Mouse (Mus musculus): ENCODE data around the gene Dock8. TPM values are rescaled to one million over a fixed set of nuclear protein-coding genes. Genes with fewer than 3 reads are reported as not detected.

The Dock8 gene
- total RNA-seq, 2 experiments from 2014 or later, result 45.9 to 91.6 TPM

DNA sequence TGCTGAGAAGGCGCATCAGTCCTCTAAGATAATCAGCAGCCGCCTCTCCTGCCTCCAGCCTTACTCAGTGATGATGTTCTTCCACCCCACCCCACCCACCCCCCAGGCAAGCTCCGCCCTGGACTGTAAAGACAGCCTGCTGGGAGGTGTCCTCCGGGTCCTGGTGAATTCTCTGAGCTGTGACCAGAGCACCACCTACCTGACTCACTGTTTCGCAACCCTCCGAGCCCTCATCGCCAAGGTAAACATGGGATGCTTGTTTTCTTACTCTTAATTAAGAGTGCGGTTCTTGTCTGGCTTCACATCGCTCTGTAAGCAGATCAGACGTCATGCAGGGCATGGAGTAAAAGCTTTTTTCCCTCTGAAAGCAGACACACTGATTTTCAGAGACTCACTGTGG is 172.1 kb downstream of the Dock8 start:
- ATAC-seq (replicated peaks; ENCODE audit: poor library complexity), result no peak

- ATAC-seq (replicated peaks; ENCODE audit: poor library complexity), result no peak
Measured at GRCm38 (mm10) chr19:25176746-25177145, 177.4 kb downstream of the Dock8 start.

DNA sequence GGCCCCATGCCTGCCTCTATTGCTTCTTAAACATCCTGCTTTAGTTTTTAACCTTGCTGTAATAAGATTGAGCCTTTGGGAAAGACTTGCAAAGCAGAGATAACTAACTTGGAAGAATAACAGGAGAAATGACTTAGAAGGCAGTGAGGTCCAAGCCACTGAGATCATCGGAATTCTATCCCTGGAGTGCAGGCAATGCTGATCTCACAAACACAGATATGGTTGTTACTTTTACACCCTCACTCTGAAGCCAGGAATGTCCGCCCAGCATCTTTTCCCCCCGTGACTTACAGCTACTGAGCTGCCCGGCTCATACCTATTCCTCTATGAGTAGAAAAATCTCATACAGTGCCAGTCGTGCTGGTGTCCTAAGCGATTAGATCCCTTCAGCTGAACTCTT is 180.7 kb downstream of the Dock8 start:
- ATAC-seq (replicated peaks; ENCODE audit: poor library complexity), result no peak

- no peak for ATAC-seq (replicated peaks; ENCODE audit: poor library complexity)
Measured at GRCm38 (mm10) chr19:25180547-25180946, 181.2 kb downstream of the Dock8 start.

DNA sequence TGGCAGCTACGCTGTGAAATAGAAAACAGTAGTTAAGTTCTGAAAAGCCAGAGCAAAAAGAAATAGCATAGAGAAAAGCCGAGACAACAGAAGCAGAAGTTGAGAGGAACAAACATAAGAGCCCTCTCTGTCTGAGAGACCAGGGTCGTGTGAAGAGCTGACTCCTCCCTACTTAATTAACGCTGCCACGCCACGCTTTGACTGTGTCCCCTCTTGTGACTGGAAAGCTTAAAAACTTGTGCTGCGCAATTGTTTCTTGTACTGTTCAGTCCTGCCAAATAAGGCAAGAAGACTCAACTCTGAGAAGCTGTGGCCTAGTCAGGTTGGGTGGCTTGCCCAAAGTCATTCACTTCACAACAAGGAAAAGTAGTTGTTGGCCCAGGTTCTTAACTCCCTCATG is 184.7 kb downstream of the Dock8 start:
- ATAC-seq (replicated peaks; ENCODE audit: poor library complexity), result no peak

- no peak for ATAC-seq (replicated peaks; ENCODE audit: poor library complexity)
Measured at GRCm38 (mm10) chr19:25186316-25186715, 187.0 kb downstream of the Dock8 start.

- no peak for ATAC-seq (replicated peaks; ENCODE audit: poor library complexity)
Measured at GRCm38 (mm10) chr19:25187681-25188080, 188.3 kb downstream of the Dock8 start.

GRCm38 (mm10) chr19:25193751-25194150 is 194.4 kb downstream of the Dock8 start:
- ATAC-seq (replicated peaks; ENCODE audit: poor library complexity), result no peak

GRCm38 (mm10) chr19:25200081-25200860 is 200.9 kb downstream of the Dock8 start:
- no peak for ATAC-seq (replicated peaks; ENCODE audit: poor library complexity)

GRCm38 (mm10) chr19:25203077-25203476 is 203.7 kb downstream of the Dock8 start:
- ATAC-seq (replicated peaks; ENCODE audit: poor library complexity), result no peak

DNA sequence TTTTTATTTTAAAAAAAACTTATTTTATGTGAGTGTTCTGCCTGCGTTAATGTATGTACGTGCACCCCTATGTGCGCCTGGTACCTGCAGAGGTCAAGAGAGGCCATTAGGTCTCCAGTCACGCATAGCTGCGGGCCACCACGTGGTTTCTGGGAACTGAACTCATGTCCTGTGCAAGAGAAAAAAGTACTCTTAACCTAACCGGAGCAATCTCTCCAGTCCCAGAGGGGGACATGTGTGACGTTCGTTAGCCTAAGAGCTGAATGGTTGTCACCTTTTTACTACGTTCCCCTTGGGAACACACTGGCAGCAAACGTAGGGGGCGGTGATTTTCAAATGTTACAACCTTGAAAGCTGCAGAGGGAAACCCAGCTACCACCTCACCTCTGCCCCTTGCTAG is 207.6 kb downstream of the Dock8 start:
- no peak for ATAC-seq (replicated peaks; ENCODE audit: poor library complexity)

DNA sequence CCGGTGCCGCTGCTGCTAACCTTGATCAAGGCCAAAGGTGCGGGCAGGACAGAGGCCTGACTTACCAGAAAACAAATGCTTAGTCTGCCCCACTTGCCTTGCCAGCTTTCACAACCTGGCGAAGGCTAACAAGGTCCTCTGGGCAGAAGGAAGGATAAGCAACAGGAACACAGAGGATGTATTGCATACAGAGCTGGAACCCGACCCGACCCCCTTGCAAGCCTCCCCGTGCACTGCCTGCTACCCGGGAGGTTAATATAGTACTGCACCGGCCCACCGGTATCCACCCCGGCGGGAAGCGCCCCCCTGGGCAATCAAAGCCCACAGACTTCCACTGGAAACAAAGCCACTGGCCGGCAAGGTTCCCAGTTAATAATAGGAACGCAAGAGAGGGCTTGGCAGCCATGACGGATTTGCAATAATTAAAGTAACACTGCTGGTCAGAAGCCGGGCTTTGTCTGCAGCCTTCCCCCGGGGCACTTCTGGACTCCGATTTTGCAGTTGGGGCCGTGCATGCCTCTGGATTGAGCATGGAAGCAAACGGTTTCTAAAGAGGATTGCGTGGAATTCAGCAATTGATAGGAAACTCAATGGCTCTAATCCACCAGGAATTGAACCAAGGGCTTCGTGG is 208.5 kb downstream of the Dock8 start:
- ATAC-seq (replicated peaks; ENCODE audit: poor library complexity), result no peak

DNA sequence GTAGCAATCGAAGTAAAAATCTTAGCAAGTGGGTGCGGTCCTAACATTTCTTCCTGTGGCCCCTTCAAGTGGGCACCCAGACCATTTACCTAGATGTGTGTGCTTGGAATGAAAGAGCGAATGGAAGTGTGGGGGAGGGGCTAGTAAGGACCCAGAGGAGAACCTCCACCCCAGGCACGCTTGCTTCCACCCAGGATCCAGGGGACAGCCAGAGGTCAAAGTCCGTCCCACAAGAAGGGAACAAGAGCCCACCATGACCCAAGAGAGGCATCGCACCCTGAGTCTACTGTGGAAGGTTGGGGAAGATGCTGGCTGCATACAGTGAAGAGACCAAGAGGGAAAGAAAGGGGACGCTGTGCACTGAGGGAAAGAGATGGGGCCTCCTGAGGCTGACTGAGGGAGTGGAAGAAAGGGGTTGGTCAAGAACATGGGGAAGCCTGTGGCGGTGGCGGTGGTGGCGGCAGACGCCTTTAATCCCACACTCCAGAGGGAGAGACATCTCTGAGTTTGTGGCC is 209.3 kb downstream of the Dock8 start:
- no peak for ATAC-seq (replicated peaks; ENCODE audit: poor library complexity)

- no peak for ATAC-seq (replicated peaks; ENCODE audit: poor library complexity)
Measured at GRCm38 (mm10) chr19:25220611-25221010, 221.3 kb downstream of the Dock8 start.

GRCm38 (mm10) chr19:25221964-25222640 is 222.8 kb downstream of the Dock8 start:
- no peak for ATAC-seq (replicated peaks; ENCODE audit: poor library complexity)

DNA sequence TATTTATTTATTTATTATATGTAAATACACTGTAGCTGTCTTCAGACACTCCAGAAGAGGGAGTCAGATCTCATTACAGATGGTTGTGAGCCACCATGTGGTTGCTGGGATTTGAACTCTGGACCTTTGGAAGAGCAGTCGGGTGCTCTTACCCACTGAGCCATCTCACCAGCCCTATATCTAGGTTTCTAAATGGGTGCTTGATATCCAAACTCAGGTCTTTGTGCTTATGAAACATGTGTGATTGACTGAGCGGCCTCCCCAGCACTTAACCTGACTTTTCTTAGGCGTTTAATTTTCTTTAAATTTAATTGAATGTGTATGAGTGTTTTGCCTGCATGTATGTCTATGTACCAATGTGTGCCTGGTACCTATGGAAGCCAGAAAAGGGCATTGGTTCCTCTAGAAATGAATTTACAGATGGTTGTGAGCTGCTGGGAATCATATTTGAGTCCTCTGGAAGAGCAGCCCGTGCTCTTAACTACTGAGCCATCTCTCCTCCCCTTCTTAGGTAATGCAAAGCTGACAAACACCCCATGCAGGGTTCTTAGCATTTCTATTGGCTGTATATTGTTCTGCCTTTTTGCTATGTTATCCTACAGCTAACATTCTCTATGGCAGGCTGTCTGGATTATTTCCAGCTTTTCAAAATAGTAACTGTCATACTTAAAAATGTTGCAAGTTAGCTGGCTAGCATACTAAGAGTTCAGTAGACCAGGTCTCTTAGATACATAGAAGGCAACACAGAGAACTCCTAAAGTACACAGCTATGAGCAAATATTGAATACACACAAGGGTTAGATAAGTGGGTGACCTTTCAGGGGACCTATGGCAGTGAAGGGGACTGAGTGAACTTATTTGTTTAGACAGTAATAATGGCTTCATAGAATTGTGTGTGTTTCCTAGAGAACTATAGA is 231.0 kb downstream of the Dock8 start:
- no peak for ATAC-seq (replicated peaks; ENCODE audit: poor library complexity)

DNA sequence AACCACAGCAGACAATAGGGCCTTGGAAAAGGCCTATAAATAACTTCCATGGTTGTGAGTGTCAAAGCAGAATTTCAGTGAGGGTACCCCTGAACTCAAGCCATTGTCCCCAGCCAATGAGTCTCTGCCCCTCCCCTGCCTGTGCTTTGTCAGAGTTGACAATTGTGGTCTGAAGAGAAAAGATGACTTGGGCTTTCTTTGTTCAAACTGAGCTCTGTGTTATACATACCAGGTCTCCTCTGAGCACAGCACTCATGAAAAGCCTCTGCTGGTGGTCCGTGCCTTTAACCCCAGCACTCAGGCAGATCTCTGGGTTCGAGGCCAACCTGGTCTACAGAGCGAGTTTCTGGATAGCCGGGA is 231.6 kb downstream of the Dock8 start:
- ATAC-seq (replicated peaks; ENCODE audit: poor library complexity), result no peak

GRCm38 (mm10) chr19:25232032-25232431 is 232.7 kb downstream of the Dock8 start:
- ATAC-seq (replicated peaks; ENCODE audit: poor library complexity), result peak; percentile 80

GRCm38 (mm10) chr19:25236596-25237491 is 237.5 kb downstream of the Dock8 start, which contains the start of gene Kank1:
Gene Kank1, plus strand, starts transcription at chr19:25236975.
- ATAC-seq (replicated peaks; ENCODE audit: poor library complexity), result peak; percentile 77
